Mouse (Mus musculus) ES-E14 (cell line): ENCODE results near the gene Gm21915.

Source experiments
- CHD2 ChIP-seq: IDR thresholded peaks from 2 replicates; pipeline ENCODE4 v1.6.1; 2014; ENCODE audit warnings: mild to moderate bottlenecking, low read depth, low read length, inconsistent platforms
- HCFC1 ChIP-seq: IDR thresholded peaks from 2 replicates; pipeline ENCODE4 v1.6.1; 2012; ENCODE audit warnings: low read length, inconsistent platforms, borderline replicate concordance; ENCODE audit not compliant: insufficient read depth
- MAFK ChIP-seq: IDR thresholded peaks from 2 replicates; pipeline ENCODE4 v1.6.1; 2014; ENCODE audit warnings: mild to moderate bottlenecking, low read depth, low read length, inconsistent platforms; ENCODE audit not compliant: insufficient read depth
- ZC3H11A ChIP-seq: IDR thresholded peaks from 2 replicates; pipeline ENCODE4 v1.6.1; 2012; ENCODE audit warnings: low read depth, mild to moderate bottlenecking, inconsistent platforms, low read length, borderline replicate concordance
- ZNF384 ChIP-seq: IDR thresholded peaks from 2 replicates; pipeline ENCODE4 v1.6.1; 2012; ENCODE audit warnings: low read depth, low read length, inconsistent platforms

GRCm38 (mm10) chr9:40636054-40636453, 34.4 kb upstream of the Gm21915 start:
- TF ChIP-seq ZNF384: no peak
- TF ChIP-seq HCFC1: no peak
- TF ChIP-seq MAFK: no peak
- TF ChIP-seq CHD2: no peak
- peak; percentile 69; the same call in 1 of the 2 replicates for TF ChIP-seq ZC3H11A
